Mouse (Mus musculus) liver, adult (tissue): ENCODE results near the gene Pnldc1.

Source experiments
- GATA4 ChIP-seq: IDR thresholded peaks from 2 replicates; pipeline ENCODE4 v1.6.1; 2014; ENCODE audit warnings: mild to moderate bottlenecking, low read length; ENCODE audit not compliant: insufficient replicate concordance

The Pnldc1 gene

DNA sequence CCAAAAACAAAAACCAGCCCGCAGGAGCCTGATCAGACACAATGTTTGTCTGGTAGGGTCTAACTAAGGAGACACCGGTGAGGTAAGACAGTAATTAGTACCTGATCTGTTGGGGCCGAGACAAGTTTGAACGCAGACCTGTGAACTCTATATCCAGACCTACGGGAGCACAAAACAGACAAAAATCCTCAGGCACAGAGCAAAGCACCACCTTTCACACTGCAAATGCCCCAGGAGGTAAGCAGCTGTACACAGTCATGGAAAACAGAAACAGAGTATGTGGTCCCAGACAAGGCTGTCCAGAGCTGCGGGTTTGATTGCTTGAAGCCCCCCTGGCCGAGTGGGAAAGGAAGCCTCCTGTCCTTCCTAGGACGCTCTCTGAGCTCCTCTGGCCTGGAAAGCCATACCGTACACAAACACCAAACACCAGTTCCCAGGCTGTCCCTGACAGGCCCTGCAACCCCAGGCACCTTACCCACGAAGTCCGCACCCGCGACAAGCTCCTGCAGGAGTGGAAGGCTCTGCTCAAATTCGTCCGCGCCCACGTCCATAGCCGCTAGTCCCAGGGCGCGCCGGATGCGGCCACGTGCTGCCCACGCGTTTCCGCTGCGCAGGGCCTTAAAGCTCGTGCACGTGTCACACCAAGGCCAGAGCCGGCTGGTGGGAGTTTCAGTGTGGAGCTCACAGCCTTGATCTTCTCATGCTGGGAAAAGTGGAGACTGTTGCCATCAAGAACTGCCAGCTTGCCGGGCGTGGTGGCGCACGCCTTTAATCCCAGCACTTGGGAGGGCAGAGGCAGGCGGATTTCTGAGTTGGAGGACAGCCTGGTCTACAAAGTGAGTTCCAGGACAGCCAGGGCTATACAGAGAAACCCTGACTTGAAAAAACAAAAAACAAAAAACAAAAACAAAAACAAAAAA is at the start of gene Pnldc1:
Pnldc1 (minus strand) TSS at position 870 of the 920 bp plus-strand sequence.
- TF ChIP-seq GATA4: no peak

GRCm38 (mm10) chr17:12956664-12957063 is 46.6 kb upstream of the Pnldc1 start:
- TF ChIP-seq GATA4: no peak

- no peak for TF ChIP-seq GATA4
Observed at GRCm38 (mm10) chr17:12949669-12950068, 39.6 kb upstream of the Pnldc1 start.

- TF ChIP-seq GATA4: no peak
Observed at GRCm38 (mm10) chr17:12942459-12943162, 32.6 kb upstream of the Pnldc1 start.

GRCm38 (mm10) chr17:12941543-12942260 is 31.7 kb upstream of the Pnldc1 start:
- TF ChIP-seq GATA4: no peak

DNA sequence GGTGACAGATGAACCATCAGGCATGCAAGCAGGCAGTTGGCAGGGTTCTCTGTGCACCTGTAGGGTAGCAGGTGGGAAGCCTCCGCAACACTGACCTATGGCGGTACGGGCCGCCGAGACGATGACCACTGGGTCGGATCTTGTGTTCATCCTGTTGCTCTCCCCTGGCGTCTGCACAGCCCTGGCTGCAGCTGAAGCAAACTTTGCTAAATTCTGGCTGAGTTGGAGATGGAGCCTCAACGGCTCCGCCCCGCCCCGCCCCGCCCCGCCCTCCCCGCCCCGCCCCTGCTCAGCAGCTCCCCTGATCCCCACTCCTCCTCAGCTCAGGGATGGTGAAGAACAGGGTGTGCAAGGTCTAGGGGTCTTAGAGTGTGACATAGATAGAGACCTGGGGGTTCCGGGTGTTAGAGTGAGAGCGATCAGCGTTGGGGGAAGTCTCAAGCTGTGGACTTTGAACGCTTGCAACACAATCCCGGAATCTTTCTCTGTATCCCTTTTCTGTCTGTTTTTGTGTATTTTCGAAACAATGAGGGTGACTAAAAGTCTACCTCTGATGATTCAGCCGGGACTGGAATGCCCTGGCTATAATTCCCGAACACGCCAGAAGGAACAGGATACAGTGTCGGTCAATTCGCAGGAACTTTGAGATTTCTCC is 30.2 kb upstream of the Pnldc1 start, which contains the start of gene Acat3:
Acat3 (minus strand) TSS at position 450 of the 655 bp plus-strand sequence.
- no peak for TF ChIP-seq GATA4

GRCm38 (mm10) chr17:12938077-12938476 is 28.0 kb upstream of the Pnldc1 start:
- no peak for TF ChIP-seq GATA4

DNA sequence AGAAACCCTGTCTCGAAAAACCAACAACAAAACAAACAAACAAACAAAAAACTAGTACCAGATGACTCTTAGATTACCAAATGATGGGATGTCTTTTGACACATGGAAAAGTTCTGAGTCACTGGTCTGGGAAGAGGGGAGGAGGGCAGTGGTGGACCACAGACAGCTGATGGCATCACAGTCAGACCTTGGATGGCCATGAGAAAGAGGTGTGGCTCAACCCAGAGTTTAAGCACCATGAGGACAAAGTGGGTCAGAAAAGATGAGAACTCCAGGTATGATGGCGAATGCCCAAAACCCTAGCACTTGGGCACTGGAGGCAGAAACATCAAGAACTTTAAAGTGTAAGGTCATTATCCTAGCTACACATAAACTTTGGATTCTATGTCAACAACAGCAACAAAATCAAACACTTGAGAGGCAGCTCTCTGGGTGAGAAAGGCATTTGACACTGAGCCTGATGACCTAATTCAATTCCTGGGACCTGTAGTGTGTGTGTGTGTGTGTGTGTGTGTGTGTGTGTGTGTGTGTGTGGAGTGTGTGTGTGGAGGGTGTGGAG is 27.5 kb upstream of the Pnldc1 start:
- TF ChIP-seq GATA4: no peak

GRCm38 (mm10) chr17:12935719-12936118 is 25.7 kb upstream of the Pnldc1 start:
- TF ChIP-seq GATA4: peak; percentile 81; the same call in 1 of the 2 replicates

GRCm38 (mm10) chr17:12925703-12926180 is 15.7 kb upstream of the Pnldc1 start:
- no peak for TF ChIP-seq GATA4

- TF ChIP-seq GATA4: no peak
Observed at GRCm38 (mm10) chr17:12925001-12925400, 15.0 kb upstream of the Pnldc1 start.

GRCm38 (mm10) chr17:12921073-12921472 is 11.0 kb upstream of the Pnldc1 start:
- no peak for TF ChIP-seq GATA4

DNA sequence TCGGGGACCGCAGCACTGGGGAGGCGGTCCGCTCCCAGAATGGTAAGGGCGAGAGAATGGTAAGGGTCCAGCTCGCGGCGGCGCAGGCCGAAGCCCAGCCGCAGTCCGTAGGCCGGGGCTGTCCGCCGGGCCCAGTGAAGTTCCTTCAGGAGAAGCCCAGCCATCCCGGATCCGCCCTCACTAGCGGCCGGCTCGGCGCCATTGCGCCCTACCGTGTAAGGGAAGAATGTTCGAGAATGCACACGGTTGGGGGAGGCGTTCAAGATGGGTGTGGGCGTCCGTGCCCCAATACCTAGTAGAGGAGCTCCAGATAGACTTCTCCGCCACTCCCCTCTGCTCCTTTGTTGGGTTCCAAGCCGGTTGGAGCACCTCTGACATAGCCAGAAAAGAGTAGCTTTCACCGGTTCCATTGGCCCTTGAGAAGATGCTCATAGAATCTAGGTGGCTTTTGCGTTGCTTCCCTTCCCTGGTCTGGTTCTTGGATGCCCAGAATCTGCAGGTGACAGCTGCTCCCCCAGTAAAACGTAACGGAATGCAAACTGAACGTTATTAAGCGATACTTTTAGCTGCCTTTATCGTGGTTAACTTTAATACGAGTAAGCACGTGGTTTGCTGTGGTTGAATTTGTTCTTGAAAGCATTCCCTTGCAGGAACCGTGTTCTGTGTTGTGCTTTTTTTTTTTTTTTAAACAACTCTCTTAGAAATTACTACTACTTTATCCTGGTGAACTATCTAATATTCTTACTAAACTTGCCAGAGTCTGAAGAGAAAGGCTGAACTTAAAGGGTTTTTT is 6.8 kb upstream of the Pnldc1 start:
- TF ChIP-seq GATA4: no peak
